Mouse (Mus musculus): ENCODE results near the gene Cacul1. TPM values are rescaled to one million over a fixed set of nuclear protein-coding genes. Genes with fewer than 3 reads are reported as not detected.
"Not testable (repeated sequence)": the region's sequence is repeated elsewhere in the genome, so short reads cannot be mapped to it uniquely, and the experiment has no call there.

Cacul1 gene
- 33.8 and 36.7 TPM in 2 replicates for polyA plus RNA-seq (2014; fragmentation: Nextera tagmentation; extraction: Ambion mirVana)

GRCm38 (mm10) chr19:60580582-60581339, at the start of gene Cacul1:
Gene Cacul1 (minus strand): TSS chr19:60581025.
- under 1% methylated on average over 61 of the region's 64 CpGs for WGBS
- DNase-seq (ENCODE audit: low spot score) (peak; percentile 98), ATAC-seq (ENCODE audit: insufficient number of reproducible peaks, low FRiP score, low TSS enrichment, low read depth) (peak; percentile 99)
- H3K4me3 ChIP-seq (ENCODE audit: low read depth, low read length): peak within 1 kb of the TSS; percentile 74
- peaks cover 3% of the 10 kb centered on the region; the same call in 1 of the 2 replicates for H3K4me1 ChIP-seq (ENCODE audit: control insufficient read depth, insufficient read depth, low read length)
- no peaks in the 10 kb centered on the region for H3K27me3 ChIP-seq (ENCODE audit: control insufficient read depth, insufficient read depth, low read length)
- H3K9me3 ChIP-seq (ENCODE audit: control insufficient read depth, low read length): no peaks in the 10 kb centered on the region
- H3K27ac ChIP-seq (replicated peaks; ENCODE audit: low read depth, low read length): peak within 1 kb of the TSS; percentile 33
- H3K9ac ChIP-seq (ENCODE audit: low read length): peak within 1 kb of the TSS; percentile 85
- peak within 1 kb of the TSS; percentile 62 for H3K4me2 ChIP-seq (ENCODE audit: low read depth, severe bottlenecking)
- no peaks in the 10 kb centered on the region for H3K36me3 ChIP-seq (ENCODE audit: control insufficient read depth, insufficient read depth, low read length)

DNA sequence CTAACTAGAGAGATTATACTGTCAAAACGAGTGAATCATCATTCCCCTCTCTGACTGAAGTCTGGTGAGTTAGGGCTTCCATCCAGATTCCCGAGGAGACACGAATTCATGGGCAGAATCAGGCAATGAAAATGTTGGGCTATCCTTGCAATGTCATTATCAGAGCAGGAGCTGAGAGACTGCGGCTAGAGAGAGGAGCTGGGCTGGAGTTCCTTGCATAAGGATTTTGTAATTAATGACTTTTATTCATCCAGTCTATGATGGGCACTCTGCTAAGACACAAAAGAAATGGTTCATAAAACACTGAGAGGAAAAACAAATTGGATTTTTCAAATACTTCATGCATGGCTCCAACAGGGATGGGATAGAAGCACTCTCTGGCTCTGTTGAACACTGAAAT, 38.6 kb upstream of the Cacul1 start:
- Histone ChIP-seq H3K4me2 (ENCODE audit: low read depth, severe bottlenecking) (no peak overlapping the region), H3K4me3 (ENCODE audit: low read depth, low read length) (no peak overlapping the region), H3K9ac (ENCODE audit: low read length) (no peak overlapping the region), H3K4me1 (ENCODE audit: control insufficient read depth, insufficient read depth, low read length) (no peaks in the 10 kb centered on the region), H3K9me3 (ENCODE audit: control insufficient read depth, low read length) (no peaks in the 10 kb centered on the region), H3K27me3 (ENCODE audit: control insufficient read depth, insufficient read depth, low read length) (no peaks in the 10 kb centered on the region), H3K36me3 (ENCODE audit: control insufficient read depth, insufficient read depth, low read length) (no peaks in the 10 kb centered on the region), H3K27ac (replicated peaks; ENCODE audit: low read depth, low read length) (no peak overlapping the region)
- ATAC-seq (ENCODE audit: insufficient number of reproducible peaks, low FRiP score, low TSS enrichment, low read depth) (no peak), DNase-seq (ENCODE audit: low spot score) (no peak)
- 72% methylated on average over 4 of the region's 4 CpGs for whole genome bisulfite sequencing

GRCm38 (mm10) chr19:60617007-60617406, 36.2 kb upstream of the Cacul1 start:
- Histone ChIP-seq H3K36me3 (ENCODE audit: control insufficient read depth, insufficient read depth, low read length) (no peaks in the 10 kb centered on the region), H3K4me2 (ENCODE audit: low read depth, severe bottlenecking) (no peak overlapping the region), H3K27ac (replicated peaks; ENCODE audit: low read depth, low read length) (no peak overlapping the region), H3K4me3 (ENCODE audit: low read depth, low read length) (no peak overlapping the region), H3K9me3 (ENCODE audit: control insufficient read depth, low read length) (no peaks in the 10 kb centered on the region), H3K27me3 (ENCODE audit: control insufficient read depth, insufficient read depth, low read length) (no peaks in the 10 kb centered on the region), H3K4me1 (ENCODE audit: control insufficient read depth, insufficient read depth, low read length) (no peaks in the 10 kb centered on the region), H3K9ac (ENCODE audit: low read length) (no peak overlapping the region)
- ATAC-seq (ENCODE audit: insufficient number of reproducible peaks, low FRiP score, low TSS enrichment, low read depth) (no peak), DNase-seq (ENCODE audit: low spot score) (no peak)
- 26% methylated on average over 1 of the region's 1 CpGs for WGBS

- no peak overlapping the region for H3K4me2 ChIP-seq (ENCODE audit: low read depth, severe bottlenecking)
- no peak overlapping the region for H3K9ac ChIP-seq (ENCODE audit: low read length)
- no peaks in the 10 kb centered on the region for H3K27me3 ChIP-seq (ENCODE audit: control insufficient read depth, insufficient read depth, low read length)
- H3K4me1 ChIP-seq (ENCODE audit: control insufficient read depth, insufficient read depth, low read length): no peaks in the 10 kb centered on the region
- ATAC-seq (ENCODE audit: insufficient number of reproducible peaks, low FRiP score, low TSS enrichment, low read depth) (no peak), DNase-seq (ENCODE audit: low spot score) (no peak)
- 81% methylated on average over 5 of the region's 5 CpGs for WGBS
- H3K27ac ChIP-seq (replicated peaks; ENCODE audit: low read depth, low read length): no peak overlapping the region
- no peaks in the 10 kb centered on the region for H3K36me3 ChIP-seq (ENCODE audit: control insufficient read depth, insufficient read depth, low read length)
- no peak overlapping the region for H3K4me3 ChIP-seq (ENCODE audit: low read depth, low read length)
- H3K9me3 ChIP-seq (ENCODE audit: control insufficient read depth, low read length): no peaks in the 10 kb centered on the region
Measured at GRCm38 (mm10) chr19:60615470-60616200, 34.8 kb upstream of the Cacul1 start.

- WGBS: 46% methylated on average over 12 of the region's 12 CpGs
- H3K4me3 ChIP-seq (ENCODE audit: low read depth, low read length): no peak overlapping the region
- no peaks in the 10 kb centered on the region for H3K36me3 ChIP-seq (ENCODE audit: control insufficient read depth, insufficient read depth, low read length)
- no peak overlapping the region for H3K9ac ChIP-seq (ENCODE audit: low read length)
- DNase-seq (ENCODE audit: low spot score) (peak; percentile 39), ATAC-seq (ENCODE audit: insufficient number of reproducible peaks, low FRiP score, low TSS enrichment, low read depth) (no peak)
- no peak overlapping the region for H3K27ac ChIP-seq (replicated peaks; ENCODE audit: low read depth, low read length)
- H3K4me1 ChIP-seq (ENCODE audit: control insufficient read depth, insufficient read depth, low read length): no peaks in the 10 kb centered on the region
- no peaks in the 10 kb centered on the region for H3K9me3 ChIP-seq (ENCODE audit: control insufficient read depth, low read length)
- H3K27me3 ChIP-seq (ENCODE audit: control insufficient read depth, insufficient read depth, low read length): no peaks in the 10 kb centered on the region
- no peak overlapping the region for H3K4me2 ChIP-seq (ENCODE audit: low read depth, severe bottlenecking)
Measured at GRCm38 (mm10) chr19:60611525-60612215, 30.8 kb upstream of the Cacul1 start.

- no peaks in the 10 kb centered on the region for H3K36me3 ChIP-seq (ENCODE audit: control insufficient read depth, insufficient read depth, low read length)
- H3K27ac ChIP-seq (replicated peaks; ENCODE audit: low read depth, low read length): no peak overlapping the region
- H3K4me1 ChIP-seq (ENCODE audit: control insufficient read depth, insufficient read depth, low read length): no peaks in the 10 kb centered on the region
- WGBS: 34% methylated on average over 5 of the region's 5 CpGs
- no peaks in the 10 kb centered on the region for H3K9me3 ChIP-seq (ENCODE audit: control insufficient read depth, low read length)
- no peaks in the 10 kb centered on the region for H3K27me3 ChIP-seq (ENCODE audit: control insufficient read depth, insufficient read depth, low read length)
- peak; percentile 23 for DNase-seq (ENCODE audit: low spot score)
- H3K4me2 ChIP-seq (ENCODE audit: low read depth, severe bottlenecking): no peak overlapping the region
- H3K4me3 ChIP-seq (ENCODE audit: low read depth, low read length): no peak overlapping the region
- no peak for ATAC-seq (ENCODE audit: insufficient number of reproducible peaks, low FRiP score, low TSS enrichment, low read depth)
- no peak overlapping the region for H3K9ac ChIP-seq (ENCODE audit: low read length)
Measured at GRCm38 (mm10) chr19:60608766-60609165, 27.9 kb upstream of the Cacul1 start.

DNA sequence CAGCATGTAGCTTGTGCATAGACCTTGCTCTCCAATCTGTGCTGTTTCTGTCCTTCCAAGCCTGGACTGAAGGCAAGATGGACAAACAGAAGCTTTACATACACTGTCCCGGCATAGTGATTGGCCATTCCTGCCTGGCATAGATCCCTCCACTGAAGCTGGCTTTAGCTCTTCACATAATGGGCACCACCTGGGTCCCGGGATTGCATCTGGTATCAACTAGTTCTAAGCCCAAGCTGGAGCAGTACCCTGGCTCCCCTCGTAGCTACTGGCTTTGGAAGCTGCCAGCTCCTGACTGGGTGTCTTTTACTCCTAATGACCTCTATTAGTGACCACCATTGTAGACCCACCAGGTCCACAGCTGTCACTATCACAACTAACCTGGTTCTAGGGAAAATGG, 22.8 kb upstream of the Cacul1 start:
- Histone ChIP-seq H3K27me3 (ENCODE audit: control insufficient read depth, insufficient read depth, low read length) (no peaks in the 10 kb centered on the region), H3K9ac (ENCODE audit: low read length) (no peak overlapping the region), H3K4me1 (ENCODE audit: control insufficient read depth, insufficient read depth, low read length) (no peaks in the 10 kb centered on the region), H3K4me3 (ENCODE audit: low read depth, low read length) (no peak overlapping the region), H3K36me3 (ENCODE audit: control insufficient read depth, insufficient read depth, low read length) (no peaks in the 10 kb centered on the region), H3K27ac (replicated peaks; ENCODE audit: low read depth, low read length) (no peak overlapping the region), H3K9me3 (ENCODE audit: control insufficient read depth, low read length) (no peaks in the 10 kb centered on the region), H3K4me2 (ENCODE audit: low read depth, severe bottlenecking) (no peak overlapping the region)
- DNase-seq (ENCODE audit: low spot score): no peak
- WGBS: 76% methylated on average over 3 of the region's 3 CpGs
- ATAC-seq (ENCODE audit: insufficient number of reproducible peaks, low FRiP score, low TSS enrichment, low read depth): no peak

DNA sequence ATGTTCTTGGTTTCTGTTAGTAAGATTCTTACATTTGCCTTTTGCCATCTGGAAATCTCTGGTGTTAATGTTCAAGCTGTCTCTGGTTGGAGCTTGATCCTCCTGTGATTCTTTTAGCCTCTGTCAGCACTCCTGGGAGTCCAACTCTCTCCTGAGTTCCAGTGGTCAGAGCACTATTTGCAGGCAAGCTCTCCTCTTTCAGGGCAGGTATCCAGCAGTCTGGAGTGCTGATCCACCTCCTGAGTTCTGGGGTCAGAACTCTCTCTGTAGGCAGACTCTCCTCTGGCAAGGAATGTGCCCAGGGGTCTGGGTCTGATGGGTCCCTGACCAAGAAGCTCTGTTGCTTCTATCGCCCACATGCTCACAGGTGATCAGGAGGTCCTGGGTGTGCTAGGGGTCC, 21.2 kb upstream of the Cacul1 start:
- H3K27ac ChIP-seq (replicated peaks; ENCODE audit: low read depth, low read length); ATAC-seq (ENCODE audit: insufficient number of reproducible peaks, low FRiP score, low TSS enrichment, low read depth); H3K27me3 ChIP-seq (ENCODE audit: control insufficient read depth, insufficient read depth, low read length); H3K9me3 ChIP-seq (ENCODE audit: control insufficient read depth, low read length); H3K36me3 ChIP-seq (ENCODE audit: control insufficient read depth, insufficient read depth, low read length); H3K9ac ChIP-seq (ENCODE audit: low read length); DNase-seq (ENCODE audit: low spot score); H3K4me2 ChIP-seq (ENCODE audit: low read depth, severe bottlenecking); H3K4me1 ChIP-seq (ENCODE audit: control insufficient read depth, insufficient read depth, low read length); H3K4me3 ChIP-seq (ENCODE audit: low read depth, low read length): not testable (repeated sequence)
- 82% methylated on average over 1 of the region's 1 CpGs for WGBS

All from limb, embryonic 11.5 days (tissue).